Mouse (Mus musculus): ENCODE data around the gene Tnr. TPM values are rescaled to one million over a fixed set of nuclear protein-coding genes. Genes with fewer than 3 reads are reported as not detected.

Gene Tnr
- polyA plus RNA-seq, 1 experiment from 2014 or later, result not detected

- no peaks in the 10 kb centered on the region for H3K4me1 ChIP-seq (ENCODE audit: insufficient read depth)
- no peak for TF ChIP-seq CTCF (IDR thresholded peaks at IDR 0.05; ENCODE audit: low read depth)
- TF ChIP-seq EP300 (IDR thresholded peaks at IDR 0.05; ENCODE audit: low read depth), result no peak
- H3K4me2 ChIP-seq (ENCODE audit: low read depth, low read length), result no peak overlapping the region
- H3K27me3 ChIP-seq (ENCODE audit: insufficient read depth, low read length), result no peaks in the 10 kb centered on the region
- WGBS (ENCODE audit: insufficient replicate concordance), result 84% methylated on average over 2 of the region's 2 CpGs
- H3K9ac ChIP-seq (replicated peaks), result no peak overlapping the region
- H3K36me3 ChIP-seq (replicated peaks; ENCODE audit: insufficient read depth, low read length), result no peaks in the 10 kb centered on the region
- no peak for ATAC-seq
- H3K27ac ChIP-seq (ENCODE audit: low read depth), result no peak overlapping the region
- DNase-seq, result no peak
- no peak overlapping the region for H3K4me3 ChIP-seq (ENCODE audit: low read depth, low read length)
- H3K9me3 ChIP-seq (ENCODE audit: low read length), result no peaks in the 10 kb centered on the region
Measured at GRCm38 (mm10) chr1:159979096-159979495, 455.5 kb downstream of the Tnr start.

- no peak overlapping the region for H3K9ac ChIP-seq (replicated peaks)
- H3K4me3 ChIP-seq (ENCODE audit: low read depth, low read length), result no peak overlapping the region
- no peaks in the 10 kb centered on the region for H3K4me1 ChIP-seq (ENCODE audit: insufficient read depth)
- no peaks in the 10 kb centered on the region for H3K27me3 ChIP-seq (ENCODE audit: insufficient read depth, low read length)
- no peak for TF ChIP-seq EP300 (IDR thresholded peaks at IDR 0.05; ENCODE audit: low read depth)
- no peak for TF ChIP-seq CTCF (IDR thresholded peaks at IDR 0.05; ENCODE audit: low read depth)
- no peaks in the 10 kb centered on the region for H3K9me3 ChIP-seq (ENCODE audit: low read length)
- H3K27ac ChIP-seq (ENCODE audit: low read depth), result no peak overlapping the region
- H3K4me2 ChIP-seq (ENCODE audit: low read depth, low read length), result no peak overlapping the region
- H3K36me3 ChIP-seq (replicated peaks; ENCODE audit: insufficient read depth, low read length), result no peaks in the 10 kb centered on the region
- DNase-seq (no peak), ATAC-seq (no peak)
- WGBS (ENCODE audit: insufficient replicate concordance), result 68% methylated on average over 1 of the region's 1 CpGs
Measured at GRCm38 (mm10) chr1:159980355-159980754, 456.8 kb downstream of the Tnr start.
